Mouse (Mus musculus) thymus, postnatal 25 days (tissue): Measurements from ENCODE around the gene Bcas1.

Source experiments
- DNase-seq: peaks from one replicate; pipeline ENCODE4 v3.0.0; 2022

Bcas1 gene

GRCm38 (mm10) chr2:170411490-170412168 lies 16.0 kb downstream of the Bcas1 start:
- DNase-seq: no peak

GRCm38 (mm10) chr2:170410677-170411489 lies 16.8 kb downstream of the Bcas1 start:
- no peak for DNase-seq

- no peak for DNase-seq
Measured at GRCm38 (mm10) chr2:170406438-170406837, 21.2 kb downstream of the Bcas1 start.

- DNase-seq: no peak
Measured at GRCm38 (mm10) chr2:170404781-170405573, 22.7 kb downstream of the Bcas1 start.

- DNase-seq: no peak
Measured at GRCm38 (mm10) chr2:170403666-170404385, 23.8 kb downstream of the Bcas1 start.

GRCm38 (mm10) chr2:170401211-170401799 lies 26.3 kb downstream of the Bcas1 start:
- DNase-seq: peak; percentile 66

- DNase-seq: peak; percentile 5
Measured at GRCm38 (mm10) chr2:170400666-170401065, 27.0 kb downstream of the Bcas1 start.

GRCm38 (mm10) chr2:170391994-170392393 lies 35.7 kb downstream of the Bcas1 start:
- DNase-seq: no peak

GRCm38 (mm10) chr2:170388320-170388719 lies 39.3 kb downstream of the Bcas1 start:
- DNase-seq: no peak

GRCm38 (mm10) chr2:170385556-170385955 lies 42.1 kb downstream of the Bcas1 start:
- DNase-seq: no peak

- DNase-seq: no peak
Measured at GRCm38 (mm10) chr2:170384770-170385169, 42.9 kb downstream of the Bcas1 start.

- no peak for DNase-seq
Measured at GRCm38 (mm10) chr2:170373391-170373790, 54.3 kb downstream of the Bcas1 start.

- DNase-seq: no peak
Measured at GRCm38 (mm10) chr2:170365676-170366075, 62.0 kb downstream of the Bcas1 start.

GRCm38 (mm10) chr2:170365271-170365670 lies 62.4 kb downstream of the Bcas1 start:
- DNase-seq: no peak

- peak; percentile 35 for DNase-seq
Measured at GRCm38 (mm10) chr2:170356667-170357374, 70.8 kb downstream of the Bcas1 start.

GRCm38 (mm10) chr2:170354963-170355367 lies 72.7 kb downstream of the Bcas1 start:
- DNase-seq: peak; percentile 67

GRCm38 (mm10) chr2:170352273-170352672 lies 75.4 kb downstream of the Bcas1 start:
- DNase-seq: no peak

- DNase-seq: no peak
Measured at GRCm38 (mm10) chr2:170351847-170352246, 75.8 kb downstream of the Bcas1 start.

- DNase-seq: no peak
Measured at GRCm38 (mm10) chr2:170349784-170350183, 77.9 kb downstream of the Bcas1 start.

- peak; percentile 24 for DNase-seq
Measured at GRCm38 (mm10) chr2:170349096-170349495, 78.5 kb downstream of the Bcas1 start.

GRCm38 (mm10) chr2:170347131-170347765 lies 80.4 kb downstream of the Bcas1 start:
- peak; percentile 62 for DNase-seq
